Mouse (Mus musculus) cerebellum, adult 11 months (tissue): Measurements from ENCODE around the gene Prdm2.
A peak's percentile ranks its signal among the peaks of the same experiment; 100 is the strongest.

Source experiments
- DNase-seq: peaks from one replicate; pipeline ENCODE4 v3.0.0; 2022

Gene Prdm2

GRCm38 (mm10) chr4:143209997-143210396, 2.8 kb downstream of the Prdm2 start:
- DNase-seq = no peak

- DNase-seq = no peak
These were observed 10.1 kb downstream of the Prdm2 start for GRCm38 (mm10) chr4:143202653-143203052.

- DNase-seq = no peak
These were observed 14.4 kb downstream of the Prdm2 start for GRCm38 (mm10) chr4:143198371-143198770.

GRCm38 (mm10) chr4:143197845-143198356, 14.9 kb downstream of the Prdm2 start:
- no peak for DNase-seq

- DNase-seq = no peak
These were observed 18.5 kb downstream of the Prdm2 start for GRCm38 (mm10) chr4:143194328-143194727.

GRCm38 (mm10) chr4:143193164-143193563, 19.6 kb downstream of the Prdm2 start:
- no peak for DNase-seq

- no peak for DNase-seq
These were observed 21.0 kb downstream of the Prdm2 start for GRCm38 (mm10) chr4:143191783-143192182.

- DNase-seq = no peak
These were observed 22.1 kb downstream of the Prdm2 start for GRCm38 (mm10) chr4:143190657-143191056.

GRCm38 (mm10) chr4:143188571-143189191, 24.1 kb downstream of the Prdm2 start:
- DNase-seq = no peak

GRCm38 (mm10) chr4:143186066-143186465, 26.7 kb downstream of the Prdm2 start:
- no peak for DNase-seq

- no peak for DNase-seq
These were observed 27.3 kb downstream of the Prdm2 start for GRCm38 (mm10) chr4:143185496-143185895.

GRCm38 (mm10) chr4:143183141-143183540, 29.7 kb downstream of the Prdm2 start:
- DNase-seq = no peak

- no peak for DNase-seq
These were observed 32.1 kb downstream of the Prdm2 start for GRCm38 (mm10) chr4:143180731-143181130.

- no peak for DNase-seq
These were observed 41.0 kb downstream of the Prdm2 start for GRCm38 (mm10) chr4:143171600-143172290.

- DNase-seq = no peak
These were observed 42.5 kb downstream of the Prdm2 start for GRCm38 (mm10) chr4:143170290-143170689.

GRCm38 (mm10) chr4:143168093-143168492, 44.7 kb downstream of the Prdm2 start:
- no peak for DNase-seq

- DNase-seq = peak; percentile 99
These were observed 50.9 kb downstream of the Prdm2 start for GRCm38 (mm10) chr4:143161619-143162479.

GRCm38 (mm10) chr4:143160826-143161225, 52.0 kb downstream of the Prdm2 start:
- DNase-seq = no peak

GRCm38 (mm10) chr4:143159336-143159735, 53.5 kb downstream of the Prdm2 start:
- no peak for DNase-seq

- DNase-seq = no peak
These were observed 56.9 kb downstream of the Prdm2 start for GRCm38 (mm10) chr4:143155871-143156270.

GRCm38 (mm10) chr4:143155036-143155435, 57.8 kb downstream of the Prdm2 start:
- no peak for DNase-seq

GRCm38 (mm10) chr4:143154571-143154970, 58.2 kb downstream of the Prdm2 start:
- no peak for DNase-seq

GRCm38 (mm10) chr4:143152634-143153033, 60.2 kb downstream of the Prdm2 start:
- DNase-seq = no peak
